Mouse (Mus musculus): ENCODE results near the gene Ube2o.
"Not testable (repeated sequence)": the region's sequence is repeated elsewhere in the genome, so short reads cannot be mapped to it uniquely, and the experiment has no call there.

Gene Ube2o

GRCm38 (mm10) chr11:116515330-116516020 lies 65.8 kb downstream of the Ube2o start:
- DNase-seq (ENCODE audit: low read depth, low spot score), result no peak

GRCm38 (mm10) chr11:116513531-116514038 lies 67.7 kb downstream of the Ube2o start:
- no peak for DNase-seq (ENCODE audit: low read depth, low spot score)

- DNase-seq (ENCODE audit: low read depth, low spot score), result no peak
Measured at GRCm38 (mm10) chr11:116512987-116513386, 68.3 kb downstream of the Ube2o start.

- DNase-seq (ENCODE audit: low read depth, low spot score), result no peak
Measured at GRCm38 (mm10) chr11:116512154-116512553, 69.1 kb downstream of the Ube2o start.

- DNase-seq (ENCODE audit: low read depth, low spot score), result peak; percentile 24
Measured at GRCm38 (mm10) chr11:116511301-116511868, 69.9 kb downstream of the Ube2o start.

GRCm38 (mm10) chr11:116508689-116509088 lies 72.6 kb downstream of the Ube2o start:
- DNase-seq (ENCODE audit: low read depth, low spot score), result no peak

GRCm38 (mm10) chr11:116506151-116506875 lies 74.9 kb downstream of the Ube2o start:
- no peak for DNase-seq (ENCODE audit: low read depth, low spot score)

- no peak for DNase-seq (ENCODE audit: low read depth, low spot score)
Measured at GRCm38 (mm10) chr11:116505573-116505972, 75.7 kb downstream of the Ube2o start.

- DNase-seq (ENCODE audit: low read depth, low spot score), result no peak
Measured at GRCm38 (mm10) chr11:116504516-116504915, 76.7 kb downstream of the Ube2o start.

- peak; percentile 63 for DNase-seq (ENCODE audit: low read depth, low spot score)
Measured at GRCm38 (mm10) chr11:116501005-116501746, 80.1 kb downstream of the Ube2o start.

GRCm38 (mm10) chr11:116499018-116499417 lies 82.2 kb downstream of the Ube2o start:
- no peak for DNase-seq (ENCODE audit: low read depth, low spot score)

GRCm38 (mm10) chr11:116498596-116498995 lies 82.7 kb downstream of the Ube2o start:
- DNase-seq (ENCODE audit: low read depth, low spot score), result no peak

GRCm38 (mm10) chr11:116497313-116497712 lies 83.9 kb downstream of the Ube2o start:
- no peak for DNase-seq (ENCODE audit: low read depth, low spot score)

GRCm38 (mm10) chr11:116494474-116495174 lies 86.6 kb downstream of the Ube2o start:
- no peak for DNase-seq (ENCODE audit: low read depth, low spot score)

GRCm38 (mm10) chr11:116493795-116494252 lies 87.4 kb downstream of the Ube2o start, which contains the start of gene Prpsap1:
Gene Prpsap1 (minus strand): TSS chr11:116494202.
- peak; percentile 83 for DNase-seq (ENCODE audit: low read depth, low spot score)

GRCm38 (mm10) chr11:116493191-116493590 lies 88.1 kb downstream of the Ube2o start:
- no peak for DNase-seq (ENCODE audit: low read depth, low spot score)

- DNase-seq (ENCODE audit: low read depth, low spot score), result not testable (repeated sequence)
Measured at GRCm38 (mm10) chr11:116492507-116492906, 88.7 kb downstream of the Ube2o start.

- DNase-seq (ENCODE audit: low read depth, low spot score), result peak; percentile 13
Measured at GRCm38 (mm10) chr11:116491338-116491737, 89.9 kb downstream of the Ube2o start.

- peak; percentile 97 for DNase-seq (ENCODE audit: low read depth, low spot score)
Measured at GRCm38 (mm10) chr11:116490232-116491107, 90.8 kb downstream of the Ube2o start.

GRCm38 (mm10) chr11:116489771-116490231 lies 91.4 kb downstream of the Ube2o start:
- no peak for DNase-seq (ENCODE audit: low read depth, low spot score)
